Mouse (Mus musculus): ENCODE measurements at regions not wholly inside any gene's neighbourhood (a gene's known extent, or its start where the extent isn't known, plus 50 kb on each side); places are given as distances from the start of the nearest gene placed in this dataset.

- WGBS, result 69% methylated on average over 8 of the region's 8 CpGs
- no peak for DNase-seq (ENCODE audit: low read depth, low spot score)
Measured at GRCm38 (mm10) chr8:87286059-87286458, 186.3 kb downstream of the Cbln1 start.

GRCm38 (mm10) chr8:87284356-87284755 lies 188.1 kb downstream of the Cbln1 start:
- no peak for DNase-seq (ENCODE audit: low read depth, low spot score)
- 48% methylated on average over 4 of the region's 4 CpGs for WGBS

GRCm38 (mm10) chr8:87282511-87282910 lies 189.9 kb downstream of the Cbln1 start:
- no peak for DNase-seq (ENCODE audit: low read depth, low spot score)
- WGBS, result 93% methylated on average over 4 of the region's 4 CpGs

- 51% methylated on average over 6 of the region's 6 CpGs for WGBS
- no peak for DNase-seq (ENCODE audit: low read depth, low spot score)
Measured at GRCm38 (mm10) chr8:87273328-87273727, 199.1 kb downstream of the Cbln1 start.

GRCm38 (mm10) chr8:87270525-87271187 lies 201.8 kb downstream of the Cbln1 start:
- WGBS, result 86% methylated on average over 3 of the region's 3 CpGs
- DNase-seq (ENCODE audit: low read depth, low spot score), result no peak

GRCm38 (mm10) chr8:87268159-87268558 lies 204.2 kb downstream of the Cbln1 start:
- no peak for DNase-seq (ENCODE audit: low read depth, low spot score)

GRCm38 (mm10) chr8:87264999-87265398 lies 207.4 kb downstream of the Cbln1 start:
- DNase-seq (ENCODE audit: low read depth, low spot score), result no peak
- 63% methylated on average over 2 of the region's 2 CpGs for WGBS

- DNase-seq (ENCODE audit: low read depth, low spot score), result no peak
- 83% methylated on average over 2 of the region's 2 CpGs for WGBS
Measured at GRCm38 (mm10) chr8:87260305-87260704, 212.1 kb downstream of the Cbln1 start.

GRCm38 (mm10) chr8:87242681-87243080 lies 229.7 kb downstream of the Cbln1 start:
- WGBS, result 36% methylated on average over 2 of the region's 2 CpGs
- DNase-seq (ENCODE audit: low read depth, low spot score), result no peak

GRCm38 (mm10) chr8:87237181-87237580 lies 235.2 kb downstream of the Cbln1 start:
- no peak for DNase-seq (ENCODE audit: low read depth, low spot score)
- WGBS, result 80% methylated on average over 7 of the region's 7 CpGs

- no peak for DNase-seq (ENCODE audit: low read depth, low spot score)
- WGBS, result 71% methylated on average over 11 of the region's 11 CpGs
Measured at GRCm38 (mm10) chr8:87236438-87236837, 236.0 kb downstream of the Cbln1 start.

- DNase-seq (ENCODE audit: low read depth, low spot score), result no peak
- 30% methylated on average over 18 of the region's 18 CpGs for WGBS
Measured at GRCm38 (mm10) chr8:87235341-87236075, 236.9 kb downstream of the Cbln1 start.

- DNase-seq (ENCODE audit: low read depth, low spot score), result no peak
Measured at GRCm38 (mm10) chr8:87234336-87234735, 238.1 kb downstream of the Cbln1 start.

GRCm38 (mm10) chr8:87233805-87234331 lies 238.5 kb downstream of the Cbln1 start:
- 37% methylated on average over 10 of the region's 10 CpGs for WGBS
- no peak for DNase-seq (ENCODE audit: low read depth, low spot score)

More at GRCm38 (mm10) chr8:87234336-87234735, 238.1 kb downstream of the Cbln1 start:
- WGBS, result 82% methylated on average over 5 of the region's 5 CpGs

GRCm38 (mm10) chr8:87231762-87232161 lies 240.6 kb downstream of the Cbln1 start:
- no peak for DNase-seq (ENCODE audit: low read depth, low spot score)
- WGBS, result 45% methylated on average over 4 of the region's 4 CpGs

GRCm38 (mm10) chr8:87230096-87230495 lies 242.3 kb downstream of the Cbln1 start:
- WGBS, result 75% methylated on average over 4 of the region's 4 CpGs
- no peak for DNase-seq (ENCODE audit: low read depth, low spot score)

GRCm38 (mm10) chr8:87229182-87229581 lies 243.2 kb downstream of the Cbln1 start:
- WGBS, result 92% methylated on average over 6 of the region's 6 CpGs
- no peak for DNase-seq (ENCODE audit: low read depth, low spot score)

GRCm38 (mm10) chr8:87228777-87229176 lies 243.6 kb downstream of the Cbln1 start:
- DNase-seq (ENCODE audit: low read depth, low spot score), result no peak
- WGBS, result 83% methylated on average over 6 of the region's 6 CpGs

- no peak for DNase-seq (ENCODE audit: low read depth, low spot score)
- WGBS, result 73% methylated on average over 11 of the region's 11 CpGs
Measured at GRCm38 (mm10) chr8:87225504-87226425, 246.6 kb downstream of the Cbln1 start.

- no peak for DNase-seq (ENCODE audit: low read depth, low spot score)
- WGBS, result 72% methylated on average over 6 of the region's 6 CpGs
Measured at GRCm38 (mm10) chr8:87220581-87220980, 251.8 kb downstream of the Cbln1 start.
